Mouse (Mus musculus) liver (tissue): ENCODE results near the gene Bri3bp.

ENCODE experiments used
- DNase-seq: peaks from one replicate; pipeline ENCODE4 v3.0.0-alpha.2; 2020; ENCODE audit warnings: mixed read lengths

Gene Bri3bp

DNA sequence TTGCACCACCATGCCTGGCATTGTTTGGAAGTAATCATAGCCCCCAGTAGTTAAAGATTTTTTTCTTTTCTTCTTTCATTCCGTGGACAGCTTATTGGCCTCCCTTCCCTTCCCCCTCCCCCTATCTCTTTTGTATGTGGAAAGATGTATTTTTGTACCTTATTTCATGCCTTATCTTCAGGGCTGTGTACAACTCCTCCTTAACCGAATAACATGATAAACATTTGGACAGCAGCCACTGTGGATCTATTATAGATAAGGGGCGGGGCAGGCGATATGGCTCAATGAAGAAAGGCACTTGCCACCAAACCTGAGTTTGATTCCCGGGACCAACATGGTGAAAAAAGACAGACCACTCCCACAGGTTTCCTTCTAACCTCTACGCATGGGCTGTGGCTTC lies 16.2 kb downstream of the Bri3bp start:
- DNase-seq, result peak; percentile 43

DNA sequence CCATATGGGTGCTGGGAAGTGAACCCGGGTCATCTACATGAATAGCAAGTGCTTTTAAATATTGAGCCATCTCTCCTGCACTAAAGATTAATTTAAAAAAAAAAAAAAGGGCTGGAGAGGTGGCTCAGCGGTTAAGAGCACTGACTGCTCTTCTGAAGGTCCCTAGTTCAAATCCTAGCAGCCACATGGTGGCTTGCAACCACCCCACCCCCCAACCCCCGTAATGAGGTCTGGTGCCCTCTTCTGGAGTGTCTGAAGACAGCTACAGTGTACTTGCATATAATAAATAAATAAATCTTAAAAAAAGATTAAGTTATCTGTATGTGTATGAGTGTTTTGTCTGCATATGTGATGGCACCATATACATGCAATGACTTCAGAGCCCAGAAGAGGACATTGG lies 19.2 kb downstream of the Bri3bp start:
- DNase-seq, result no peak

DNA sequence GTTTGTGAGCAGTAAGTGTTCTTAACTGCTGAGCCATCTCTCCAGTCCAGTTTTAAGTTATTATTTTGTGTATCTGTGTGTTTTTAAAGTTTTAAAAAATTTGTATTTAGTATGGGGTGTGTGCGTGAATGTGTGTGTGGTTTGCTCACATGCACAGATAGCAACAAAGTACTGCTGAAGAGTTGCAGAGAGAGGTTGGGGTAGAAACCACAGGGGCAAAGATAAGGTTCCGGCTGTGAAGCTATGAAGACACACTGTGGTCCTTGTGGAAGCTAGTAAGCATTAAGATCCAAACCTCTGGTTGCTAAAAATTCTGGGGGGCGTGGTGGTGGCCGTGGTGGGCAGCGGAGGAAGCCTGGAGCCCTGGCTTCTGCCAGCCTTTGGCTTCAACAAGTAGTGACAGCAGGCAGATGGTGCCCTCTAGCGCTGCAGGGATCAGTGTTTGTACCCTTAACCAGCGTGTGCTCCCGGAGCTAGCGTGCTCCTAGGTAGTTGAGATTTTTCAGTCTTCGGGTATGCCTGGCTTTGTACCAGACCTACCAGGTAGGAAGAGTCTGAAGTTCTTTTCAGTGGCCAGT lies 20.6 kb downstream of the Bri3bp start:
- DNase-seq, result peak; percentile 72

DNA sequence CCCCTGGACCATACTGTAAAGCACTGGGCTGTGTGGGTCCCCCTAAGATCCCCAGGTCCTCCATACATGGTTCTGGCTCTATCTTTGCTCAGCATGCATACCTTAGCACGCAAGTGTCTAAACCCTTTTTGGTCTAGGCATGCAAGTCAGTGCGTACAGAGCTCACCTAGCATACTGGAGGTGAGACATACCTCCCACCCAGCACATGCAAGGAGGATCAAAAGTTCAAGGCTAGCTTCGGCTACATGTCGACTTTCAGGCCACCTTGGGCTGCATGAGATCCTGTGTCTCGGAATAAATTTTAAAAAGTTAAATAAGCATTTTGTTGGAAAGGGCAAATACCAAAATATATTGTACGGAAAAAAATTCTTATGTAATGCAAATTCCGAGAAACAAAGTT lies 23.8 kb downstream of the Bri3bp start:
- DNase-seq, result no peak

DNA sequence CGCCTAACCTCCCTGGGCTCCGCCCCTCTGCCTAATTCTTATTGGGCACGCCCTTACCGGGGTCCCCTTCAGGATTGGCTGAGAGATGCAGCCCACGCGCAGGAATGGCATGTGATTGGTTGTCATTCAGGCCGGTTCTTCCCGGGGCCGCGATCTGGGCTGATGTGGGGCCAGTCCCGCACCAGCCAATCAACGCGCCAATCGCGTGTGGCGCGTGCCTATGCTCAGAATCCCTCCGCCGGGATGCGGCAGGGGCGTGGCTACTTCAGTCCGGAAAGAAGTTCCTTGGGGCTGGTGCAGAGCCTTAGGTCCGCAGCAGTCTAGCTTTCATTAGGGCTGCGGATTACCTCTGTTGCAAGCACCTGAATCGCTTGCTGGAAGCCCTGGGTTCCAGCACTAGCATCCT lies 24.3 kb downstream of the Bri3bp start:
- DNase-seq, result peak; percentile 99

DNA sequence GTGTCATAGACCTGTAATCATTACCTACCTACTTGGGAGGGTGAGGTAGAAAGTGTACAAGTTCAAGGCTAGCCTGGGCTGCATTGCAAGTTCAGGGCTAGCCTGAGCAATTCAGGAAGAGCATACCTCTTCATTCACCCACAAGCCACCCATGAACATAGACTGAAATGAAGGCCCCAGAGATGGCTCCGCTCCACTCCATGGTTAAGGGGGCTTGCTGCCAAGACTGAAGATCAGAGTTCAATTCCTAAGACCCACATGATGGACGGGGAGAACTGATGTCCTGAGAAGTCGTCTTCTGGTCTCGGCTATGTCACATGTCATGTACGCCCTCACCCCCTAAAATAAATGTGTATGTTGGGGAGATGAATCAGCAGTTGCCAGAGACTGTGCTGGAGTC lies 25.1 kb downstream of the Bri3bp start:
- no peak for DNase-seq

DNA sequence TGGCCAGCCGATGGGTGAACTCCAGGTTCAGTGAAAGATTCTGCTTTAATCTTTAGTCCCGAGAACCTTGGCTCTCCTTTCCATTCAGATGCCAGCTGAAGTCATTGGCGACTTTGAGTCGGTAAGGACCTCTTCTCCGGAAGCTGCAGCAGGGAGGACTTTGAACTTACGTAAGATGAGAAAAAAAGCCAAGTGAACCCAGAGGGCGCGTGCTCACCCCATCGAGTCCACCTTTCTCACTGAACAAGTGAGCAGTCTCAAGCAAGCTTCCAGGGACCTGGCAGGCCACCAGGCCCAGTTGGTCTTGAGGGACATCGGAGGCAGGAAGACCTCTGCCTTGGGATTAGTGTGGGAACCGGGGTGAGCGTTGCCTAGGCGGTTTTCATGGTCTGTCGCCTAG lies 25.9 kb downstream of the Bri3bp start:
- DNase-seq, result no peak

DNA sequence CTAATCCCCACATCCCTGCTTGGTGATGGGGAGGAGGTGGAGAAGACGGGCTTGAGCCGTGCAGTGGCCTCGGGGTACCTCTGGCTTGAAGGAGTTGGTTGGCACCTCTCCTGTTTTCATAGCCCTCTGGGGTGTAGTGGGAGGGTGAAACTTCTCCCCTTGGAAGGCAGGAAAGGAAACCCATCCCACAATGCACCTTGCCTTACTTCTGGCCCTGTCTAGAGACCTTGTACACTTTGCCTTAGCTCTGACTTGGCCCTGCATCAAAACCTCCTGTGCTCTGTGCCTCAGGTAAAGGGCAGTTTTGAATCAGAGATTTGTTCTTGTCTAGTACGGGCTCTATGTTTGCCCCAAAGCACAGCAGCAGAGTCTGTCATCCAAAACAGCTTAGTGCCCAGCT lies 29.3 kb downstream of the Bri3bp start:
- DNase-seq, result no peak

DNA sequence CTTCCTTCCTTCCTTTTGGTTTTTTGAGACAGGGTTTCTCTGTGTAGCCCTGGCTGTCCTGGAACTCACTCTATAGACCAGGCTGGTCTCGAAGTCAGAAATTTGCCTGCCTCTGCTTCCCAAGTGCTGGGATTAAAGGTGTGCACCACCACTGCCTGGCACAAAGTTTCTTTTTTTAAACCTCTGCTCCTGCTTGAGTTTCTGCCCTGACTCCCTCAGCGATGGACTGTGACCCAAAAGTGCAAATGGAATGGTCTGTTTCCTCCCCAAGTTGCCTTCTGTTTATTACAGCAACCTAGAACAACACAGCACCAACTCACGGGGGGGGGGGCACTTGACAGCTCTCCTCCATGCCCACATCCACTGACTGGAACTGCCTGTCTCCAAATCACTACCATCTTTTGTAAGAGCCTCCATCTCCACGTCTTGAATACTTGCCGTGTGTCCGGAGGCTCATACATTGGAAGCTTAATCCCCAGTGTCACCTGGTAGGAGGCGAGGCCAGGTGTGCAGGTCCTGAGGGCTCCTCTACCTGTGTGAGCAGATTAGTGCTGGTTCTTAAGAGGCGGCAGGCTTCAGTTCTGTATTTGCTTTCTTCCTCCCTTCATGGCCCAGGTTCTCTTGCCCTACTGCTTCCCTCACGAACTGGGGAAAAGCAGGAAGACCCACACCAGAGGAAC lies 31.6 kb downstream of the Bri3bp start:
- DNase-seq, result no peak

DNA sequence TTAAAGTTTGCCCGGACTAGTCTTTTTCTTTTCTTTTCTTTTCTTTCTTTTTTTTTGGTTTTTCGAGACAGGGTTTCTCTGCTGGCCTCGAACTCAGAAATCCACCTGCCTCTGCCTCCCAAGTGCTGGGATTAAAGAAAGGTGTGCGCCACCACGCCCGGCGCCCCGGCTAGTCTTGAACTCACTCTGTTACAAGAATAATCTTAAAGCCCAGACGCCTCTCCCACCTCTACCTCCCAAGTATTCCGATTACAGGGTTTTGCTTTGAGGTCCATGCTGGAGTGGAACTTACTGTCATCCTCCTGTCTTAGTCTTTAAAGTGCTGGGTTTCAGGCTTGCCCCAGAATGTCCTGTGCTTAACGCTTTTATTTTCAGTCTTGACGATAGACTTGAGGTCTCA lies 33.7 kb downstream of the Bri3bp start:
- DNase-seq, result peak; percentile 40

DNA sequence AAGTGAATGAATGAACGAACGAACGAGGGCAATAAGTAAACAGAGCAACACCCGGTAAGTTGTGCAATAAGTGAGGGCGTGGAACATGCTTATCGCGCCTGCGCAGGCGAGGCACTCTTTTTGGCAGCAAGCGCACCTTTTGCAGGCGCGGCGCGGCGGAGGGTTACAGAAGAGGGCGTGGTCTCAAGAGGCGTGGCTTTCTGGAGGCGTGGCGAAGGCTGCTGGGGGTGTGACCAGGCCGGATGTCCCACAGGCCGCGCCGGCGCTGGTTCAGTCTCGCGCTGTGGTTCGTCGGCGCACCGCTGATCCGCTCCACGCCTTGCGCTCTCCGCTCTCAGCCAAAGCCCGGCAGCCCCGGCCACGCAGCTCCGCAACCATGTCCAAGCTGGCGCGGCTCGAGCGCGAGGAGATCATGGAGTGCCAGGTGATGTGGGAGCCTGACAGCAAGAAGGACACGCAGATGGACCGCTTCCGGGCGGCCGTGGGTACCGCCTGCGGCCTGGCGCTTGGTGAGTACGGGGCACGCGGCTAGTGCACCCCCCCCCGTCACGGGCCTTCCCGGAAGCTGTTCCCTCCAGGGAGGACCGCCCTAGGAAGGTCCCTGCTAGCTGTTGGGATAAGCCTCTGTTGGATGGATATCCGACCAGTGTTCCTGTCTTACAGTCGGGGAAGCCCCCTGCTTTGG lies 34.4 kb downstream of the Bri3bp start, which contains the start of gene Aacs:
Aacs (plus strand) TSS at position 214 of the 685 bp plus-strand sequence.
- peak; percentile 98 for DNase-seq

DNA sequence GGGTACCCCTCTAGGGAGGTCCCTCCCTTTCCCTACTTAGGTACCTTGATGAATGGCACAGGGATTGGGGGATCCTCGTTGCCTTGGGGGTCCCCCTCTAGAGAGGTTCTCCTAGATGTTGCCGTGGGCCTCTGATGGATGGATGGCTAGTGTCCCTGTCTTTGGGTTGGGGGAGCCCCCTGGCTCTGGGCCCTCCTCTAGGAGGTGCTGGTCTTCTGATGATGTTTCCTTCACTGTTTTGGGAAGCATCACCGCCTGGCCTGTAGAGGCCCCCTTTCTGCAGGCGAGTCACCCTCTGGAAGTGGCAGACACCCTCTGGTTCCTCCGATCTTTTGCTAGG lies 34.9 kb downstream of the Bri3bp start:
- no peak for DNase-seq

DNA sequence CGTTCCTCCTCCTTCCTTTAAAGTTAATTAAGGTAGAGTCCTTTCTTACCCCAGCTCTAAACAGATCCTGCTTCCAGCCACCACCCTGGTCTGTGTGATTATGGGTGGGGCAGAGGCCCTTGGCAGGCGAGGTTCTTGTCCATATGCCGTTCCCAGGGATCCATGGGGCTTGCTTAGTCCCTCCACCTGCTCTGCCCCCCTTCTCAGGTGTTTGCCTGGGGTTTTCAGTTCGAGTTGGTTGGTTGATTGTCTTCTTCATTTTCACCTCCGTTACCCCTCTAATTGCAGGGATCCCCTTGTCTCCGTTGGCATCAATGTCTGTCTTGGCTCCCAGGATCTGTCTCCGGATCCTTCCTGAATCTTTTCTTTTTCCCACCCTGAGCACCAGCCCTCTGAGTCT lies 35.4 kb downstream of the Bri3bp start:
- DNase-seq, result peak; percentile 27

DNA sequence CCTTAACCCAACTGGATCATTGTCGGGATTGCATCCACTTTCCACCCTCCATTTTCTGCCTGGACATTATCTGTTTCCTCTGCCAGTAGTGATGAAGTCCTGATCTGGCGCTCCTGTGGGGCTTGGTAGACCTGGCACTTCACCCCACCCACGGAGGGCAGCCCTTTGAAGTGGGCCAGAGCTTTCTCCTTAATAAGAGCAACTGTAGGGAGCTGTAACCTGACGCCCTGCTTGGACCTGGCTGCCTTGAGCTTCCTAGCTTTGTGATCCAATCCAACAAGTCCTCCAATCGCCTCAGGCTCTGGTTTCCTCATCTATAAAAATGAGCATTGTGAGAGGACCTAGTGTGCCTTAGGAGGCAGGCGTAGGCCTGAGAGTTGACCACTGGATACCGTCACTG lies 36.2 kb downstream of the Bri3bp start:
- no peak for DNase-seq

DNA sequence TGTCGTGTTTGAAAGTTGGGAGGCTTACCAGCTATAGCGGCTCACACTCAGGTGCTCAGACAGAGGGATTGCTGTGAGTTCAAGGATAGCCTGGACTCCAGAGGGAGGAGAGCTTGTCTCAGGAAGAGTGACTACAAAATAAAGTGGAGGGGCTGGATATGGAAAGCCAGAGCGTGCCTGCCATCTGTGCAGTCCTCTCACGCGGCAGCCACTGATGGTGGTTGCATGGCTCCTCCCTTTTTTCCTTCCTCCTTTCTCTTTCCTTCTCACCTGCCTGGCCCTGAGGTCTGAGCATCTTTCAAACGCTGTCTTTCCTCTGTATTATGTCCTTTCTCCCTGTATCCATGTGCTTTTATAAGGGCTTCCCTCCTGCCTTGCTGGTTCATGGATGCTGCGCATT lies 36.7 kb downstream of the Bri3bp start:
- no peak for DNase-seq

DNA sequence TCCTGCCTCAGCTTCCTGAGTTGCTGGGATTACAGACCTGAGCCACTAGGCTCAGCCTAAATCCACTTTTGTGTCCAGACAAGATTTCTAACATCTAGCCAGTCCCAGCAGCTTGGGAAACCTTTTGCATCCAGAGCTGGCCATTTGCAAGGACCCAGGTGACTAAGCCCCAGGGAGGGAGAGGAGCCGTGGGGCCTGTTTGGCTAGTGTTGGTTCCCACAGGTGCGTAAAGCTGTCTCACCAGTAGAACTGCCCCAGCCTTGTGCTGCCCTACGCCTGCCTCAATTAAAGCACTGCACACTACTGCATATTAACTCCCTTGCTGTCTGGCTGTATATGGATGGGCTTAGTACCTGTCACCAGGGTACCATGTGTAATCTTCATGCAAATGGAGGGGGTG lies 38.0 kb downstream of the Bri3bp start:
- no peak for DNase-seq

DNA sequence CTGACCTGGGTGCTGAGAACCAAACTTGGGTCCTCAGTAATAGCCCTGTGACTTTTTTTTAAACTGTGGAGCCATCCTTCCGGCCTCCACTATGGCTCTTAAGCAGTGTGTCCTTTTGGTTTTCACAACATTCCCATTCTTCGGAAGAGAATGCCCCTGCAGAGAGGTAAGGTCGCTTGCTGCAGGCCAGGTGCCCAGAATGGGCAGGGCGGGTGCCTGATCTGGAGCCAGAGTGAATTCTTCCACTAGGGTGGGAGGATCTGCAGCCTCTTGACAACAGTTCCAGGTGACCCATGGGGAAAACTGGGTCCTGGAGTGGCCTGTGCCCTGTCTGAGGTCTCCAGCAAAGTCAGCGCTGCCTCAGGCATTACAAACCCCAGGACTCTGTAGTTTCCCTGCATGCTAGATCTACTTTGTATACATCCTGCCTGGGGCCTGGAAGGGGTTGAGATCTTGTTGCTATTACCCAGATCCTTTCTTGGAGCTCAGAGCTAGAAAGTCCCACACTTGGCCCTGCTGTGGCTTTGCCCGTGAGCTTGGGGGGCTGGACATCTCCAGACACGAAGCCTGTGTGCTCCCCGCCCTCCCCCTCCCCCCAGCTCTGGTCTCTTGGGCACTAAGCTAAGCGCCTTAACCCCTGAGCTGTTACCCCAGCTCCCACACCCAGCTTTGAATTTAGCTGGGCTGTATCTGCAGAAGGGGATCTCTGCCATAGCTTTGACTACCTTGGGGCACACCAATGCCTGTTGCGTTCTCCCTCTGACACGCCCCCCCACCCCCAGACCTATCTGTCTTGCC lies 39.3 kb downstream of the Bri3bp start:
- DNase-seq, result no peak

DNA sequence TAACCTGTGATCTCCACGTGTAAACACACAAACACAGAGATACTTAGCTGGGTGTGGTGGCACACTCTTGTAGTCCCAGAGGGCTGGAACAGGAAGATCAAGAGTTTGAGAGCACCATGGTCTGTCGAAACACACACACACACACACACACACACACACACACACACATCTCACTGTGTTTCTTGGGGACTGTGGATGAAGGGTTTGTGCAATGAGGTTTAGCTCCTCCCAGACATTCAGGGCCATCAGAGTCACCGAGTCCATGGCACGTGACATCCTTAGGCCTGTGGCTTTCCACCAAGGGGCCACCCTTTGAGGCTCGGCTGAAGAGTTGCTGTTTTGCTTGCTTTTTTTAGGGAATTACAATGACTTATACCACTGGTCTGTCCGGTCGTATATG lies 41.1 kb downstream of the Bri3bp start:
- DNase-seq, result no peak

DNA sequence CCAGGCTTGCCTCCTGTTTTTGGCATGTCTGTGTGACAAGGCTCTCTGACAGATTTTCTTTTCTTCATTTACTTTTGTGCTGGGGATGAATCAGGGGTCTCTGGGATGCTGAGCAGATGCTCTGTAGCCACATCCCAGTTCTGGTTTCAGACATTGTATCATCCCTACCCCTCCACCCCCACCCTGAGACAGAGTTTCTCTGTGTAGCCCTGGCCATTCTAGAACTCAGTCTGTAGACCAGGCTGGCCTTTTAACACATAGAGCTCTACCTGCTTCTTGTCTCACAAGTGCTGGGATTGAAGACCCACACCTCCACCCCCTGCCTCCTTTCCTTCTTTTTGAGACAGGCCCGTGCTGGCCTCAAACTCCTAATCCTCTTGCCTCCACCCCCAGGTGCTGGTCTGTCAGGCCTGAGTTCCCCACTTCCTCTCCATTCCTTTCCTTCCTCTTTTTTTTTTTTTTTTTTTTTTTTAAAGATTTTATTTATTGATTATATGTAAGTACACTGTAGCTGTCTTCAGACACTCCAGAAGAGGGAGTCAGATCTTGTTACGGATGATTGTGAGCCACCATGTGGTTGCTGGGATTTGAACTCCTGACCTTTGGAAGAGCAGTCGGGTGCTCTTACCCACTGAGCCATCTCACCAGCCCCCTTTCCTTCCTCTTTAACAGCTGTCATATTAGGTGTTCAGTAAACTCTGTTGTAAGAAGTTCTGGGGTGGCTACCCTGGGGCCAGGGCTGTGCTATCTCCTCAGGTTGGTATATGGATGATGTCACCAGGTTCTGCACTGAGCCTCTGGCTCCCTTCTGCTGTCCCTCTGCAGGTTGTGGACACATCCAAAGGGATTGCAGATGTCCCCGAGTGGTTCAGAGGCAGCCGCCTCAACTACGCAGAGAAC lies 42.6 kb downstream of the Bri3bp start:
- no peak for DNase-seq

DNA sequence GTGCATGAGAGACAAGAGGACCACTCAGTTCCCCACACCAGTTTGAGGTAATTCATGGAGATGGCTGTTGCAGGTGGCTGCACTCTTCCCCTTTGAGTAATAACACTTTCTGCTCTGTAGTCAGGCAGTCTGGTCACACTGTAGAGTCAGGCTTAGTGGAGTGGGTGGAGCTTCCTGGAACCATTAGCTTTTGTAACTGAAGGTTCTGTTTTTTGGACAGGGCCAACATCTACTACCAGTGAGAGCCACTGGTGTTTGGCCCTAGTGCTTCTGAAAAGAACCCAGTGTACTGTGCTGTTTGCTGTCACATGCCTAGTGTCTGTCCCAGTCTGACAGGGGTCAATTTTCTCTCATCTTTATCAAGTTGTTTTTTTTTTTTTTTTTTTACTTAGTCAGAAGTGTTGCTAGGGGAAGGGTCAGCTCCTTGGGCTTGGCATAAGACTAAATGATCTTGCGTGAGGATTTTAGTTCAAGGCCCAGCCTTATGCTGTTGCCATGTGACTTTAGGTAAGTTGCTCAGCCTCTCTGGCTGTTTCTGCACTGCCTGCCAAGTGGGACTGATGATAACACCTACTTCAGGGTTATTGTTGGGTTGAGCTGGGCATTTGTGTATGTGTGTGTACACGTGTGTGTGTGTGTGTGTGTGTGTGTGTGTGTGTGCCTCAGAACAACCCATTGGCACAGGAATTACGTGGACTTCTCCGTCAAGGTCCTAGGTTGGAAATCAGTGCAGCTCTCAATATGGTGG lies 43.8 kb downstream of the Bri3bp start:
- DNase-seq, result no peak

DNA sequence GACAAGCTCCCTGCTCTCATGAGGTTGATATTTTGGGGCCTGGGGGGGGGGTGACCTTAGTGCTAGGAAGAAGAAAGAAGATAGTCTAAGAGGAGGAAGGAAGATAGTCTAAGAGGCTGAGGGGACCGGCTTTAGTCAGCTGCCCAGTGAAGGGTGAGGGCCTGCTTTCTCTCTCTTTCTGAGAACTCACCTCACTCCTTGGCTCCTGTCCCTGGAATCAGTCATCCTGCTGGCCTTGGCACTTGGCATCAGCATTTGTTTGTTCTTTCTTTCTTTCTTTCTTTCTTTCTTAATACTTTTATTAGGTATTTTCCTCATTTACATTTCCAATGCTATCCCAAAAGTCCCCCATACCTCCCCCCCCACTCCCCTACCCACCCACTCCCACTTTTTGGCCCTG lies 44.7 kb downstream of the Bri3bp start:
- DNase-seq, result no peak
